Mouse (Mus musculus) ZHBTc4 (cell line): ENCODE measurements around the gene Ank.
A peak's percentile ranks its signal among the peaks of the same experiment; 100 is the strongest.

Experiments
- DNase-seq: peaks from one replicate; pipeline ENCODE4 v3.0.0-alpha.2; 2011; ENCODE audit warnings: low read depth, low spot score

Gene Ank

DNA sequence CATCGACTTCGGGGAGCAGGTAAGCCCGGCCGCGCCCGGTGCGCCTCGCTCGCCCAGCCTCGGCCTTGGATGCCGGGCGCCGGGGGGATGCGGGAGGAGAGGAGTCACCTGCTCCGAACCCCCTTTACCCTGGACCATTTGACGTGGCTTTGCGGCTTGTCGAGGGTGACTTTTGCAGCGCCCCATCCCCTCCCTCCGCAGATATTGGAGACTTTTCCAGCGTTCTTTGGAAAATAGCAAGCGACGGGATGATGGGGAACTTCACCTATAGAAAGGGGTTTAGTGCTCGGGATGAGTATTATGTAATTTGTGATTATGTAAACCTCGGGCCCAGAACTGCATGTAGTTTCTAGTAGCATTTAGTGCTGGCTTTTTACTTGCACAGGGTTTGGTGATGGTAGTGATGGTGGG, 609 bp downstream of the Ank start:
- no peak for DNase-seq

DNA sequence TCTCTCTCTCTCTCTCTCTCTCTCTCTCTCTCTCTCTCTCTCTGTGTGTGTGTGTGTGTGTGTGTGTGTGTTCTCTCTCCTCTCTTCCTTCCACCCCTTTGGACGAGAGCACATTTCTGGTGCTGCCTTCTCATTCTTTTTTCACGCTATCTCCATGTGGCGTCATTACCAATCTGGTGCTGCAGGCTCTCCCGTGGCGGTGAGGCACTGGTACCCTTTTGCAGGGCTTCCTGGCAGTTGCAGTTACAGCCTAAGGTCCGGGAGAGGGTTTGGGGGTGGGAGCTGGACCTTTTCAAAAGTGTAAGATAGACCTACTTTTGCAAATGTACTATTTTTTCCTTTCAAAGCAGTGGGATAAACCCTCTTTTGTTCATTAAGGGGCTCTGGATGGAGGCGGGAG, 1.2 kb downstream of the Ank start:
- DNase-seq = no peak

GRCm38 (mm10) chr15:27468822-27469488, 2.5 kb downstream of the Ank start:
- DNase-seq = no peak

DNA sequence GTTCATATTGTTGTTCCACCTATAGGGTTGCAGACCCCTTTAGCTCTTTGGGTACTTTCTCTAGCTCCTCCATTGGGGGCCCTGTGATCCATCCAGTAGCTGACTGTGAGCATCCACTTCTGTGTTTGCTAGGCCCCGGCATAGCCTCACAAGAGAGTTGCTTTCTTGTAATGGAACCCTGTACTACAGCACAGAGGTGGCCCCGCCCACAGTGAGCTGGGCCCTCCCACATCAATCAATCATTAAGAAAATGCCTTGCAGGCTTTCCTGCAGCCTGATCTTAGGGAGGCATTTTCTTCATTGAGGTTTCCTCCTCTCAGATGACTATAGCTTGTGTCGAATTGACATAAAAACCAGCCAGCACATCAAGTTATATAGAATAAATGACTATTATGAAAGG, 3.9 kb downstream of the Ank start:
- DNase-seq = peak; percentile 66

- no peak for DNase-seq
Observed at GRCm38 (mm10) chr15:27472315-27472714, 5.8 kb downstream of the Ank start.

GRCm38 (mm10) chr15:27475988-27476387, 9.5 kb downstream of the Ank start:
- no peak for DNase-seq

GRCm38 (mm10) chr15:27476671-27477070, 10.2 kb downstream of the Ank start:
- DNase-seq = peak; percentile 68

DNA sequence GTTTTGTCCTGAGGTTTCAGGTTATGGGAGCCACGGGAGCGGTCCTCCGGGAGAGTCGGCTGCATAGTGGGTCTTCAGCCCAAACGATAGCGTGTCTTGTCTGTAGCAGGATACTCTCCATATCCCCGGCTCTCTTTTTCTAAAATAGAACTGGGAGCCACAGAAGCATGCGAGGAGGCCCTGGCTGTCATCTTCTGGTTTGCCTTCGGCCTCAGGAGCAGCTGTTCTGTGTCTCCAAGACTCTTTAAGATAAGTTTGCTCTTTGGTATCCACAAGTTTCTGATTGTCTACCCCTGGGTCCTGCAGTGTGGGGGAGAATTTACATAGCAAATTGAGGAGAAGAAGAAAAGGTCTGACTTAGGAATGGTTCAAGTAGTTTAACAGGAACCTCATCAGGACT, 10.7 kb downstream of the Ank start:
- DNase-seq = no peak

GRCm38 (mm10) chr15:27477630-27478029, 11.2 kb downstream of the Ank start:
- no peak for DNase-seq

- no peak for DNase-seq
Observed at GRCm38 (mm10) chr15:27480333-27481015, 14.0 kb downstream of the Ank start.

GRCm38 (mm10) chr15:27481956-27482355, 15.5 kb downstream of the Ank start:
- DNase-seq = no peak

- DNase-seq = peak; percentile 38
Observed at GRCm38 (mm10) chr15:27483183-27483582, 16.7 kb downstream of the Ank start.

- DNase-seq = no peak
Observed at GRCm38 (mm10) chr15:27485567-27486278, 19.2 kb downstream of the Ank start.

GRCm38 (mm10) chr15:27486279-27486618, 19.8 kb downstream of the Ank start:
- no peak for DNase-seq

DNA sequence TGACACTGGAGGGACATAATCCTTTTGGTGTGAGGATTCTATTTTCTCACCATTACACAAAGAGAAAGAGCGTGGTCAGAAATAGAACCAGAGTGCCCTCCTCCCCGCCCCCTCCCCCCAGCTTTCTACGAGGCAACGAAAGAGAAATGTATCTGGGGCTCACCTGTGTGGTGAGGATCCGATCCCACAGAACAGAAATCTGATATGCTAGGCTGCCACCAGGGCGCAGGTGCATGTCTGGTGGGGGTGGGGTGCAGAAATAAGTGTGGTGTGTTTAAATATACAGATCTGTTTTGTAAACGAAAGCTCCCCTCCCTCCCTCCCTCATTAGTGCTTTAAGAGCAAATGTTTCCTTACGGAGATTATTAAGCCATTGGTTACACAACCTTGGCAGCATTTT, 20.6 kb downstream of the Ank start:
- DNase-seq = no peak

- peak; percentile 50 for DNase-seq
Observed at GRCm38 (mm10) chr15:27488042-27488441, 21.6 kb downstream of the Ank start.

DNA sequence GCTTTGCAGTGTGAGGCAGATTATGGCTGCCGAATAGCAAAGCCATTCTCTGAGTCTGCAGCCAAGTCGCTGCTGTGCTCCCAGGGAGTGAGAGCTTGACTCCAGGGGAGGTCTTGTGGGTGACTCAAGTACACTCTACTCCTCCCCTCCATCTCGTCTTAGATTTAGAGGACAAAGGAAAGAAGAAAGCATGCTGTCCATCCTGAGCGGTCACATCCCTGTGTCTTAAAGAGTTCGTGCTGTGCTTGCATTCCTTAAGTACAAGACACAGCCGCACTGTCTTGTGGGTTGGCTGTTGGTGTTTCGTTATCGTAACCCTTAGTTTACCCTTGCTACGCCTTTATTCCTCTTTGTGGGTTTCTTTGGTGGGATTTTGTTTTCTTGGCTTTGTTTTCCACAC, 24.2 kb downstream of the Ank start:
- DNase-seq = peak; percentile 67

DNA sequence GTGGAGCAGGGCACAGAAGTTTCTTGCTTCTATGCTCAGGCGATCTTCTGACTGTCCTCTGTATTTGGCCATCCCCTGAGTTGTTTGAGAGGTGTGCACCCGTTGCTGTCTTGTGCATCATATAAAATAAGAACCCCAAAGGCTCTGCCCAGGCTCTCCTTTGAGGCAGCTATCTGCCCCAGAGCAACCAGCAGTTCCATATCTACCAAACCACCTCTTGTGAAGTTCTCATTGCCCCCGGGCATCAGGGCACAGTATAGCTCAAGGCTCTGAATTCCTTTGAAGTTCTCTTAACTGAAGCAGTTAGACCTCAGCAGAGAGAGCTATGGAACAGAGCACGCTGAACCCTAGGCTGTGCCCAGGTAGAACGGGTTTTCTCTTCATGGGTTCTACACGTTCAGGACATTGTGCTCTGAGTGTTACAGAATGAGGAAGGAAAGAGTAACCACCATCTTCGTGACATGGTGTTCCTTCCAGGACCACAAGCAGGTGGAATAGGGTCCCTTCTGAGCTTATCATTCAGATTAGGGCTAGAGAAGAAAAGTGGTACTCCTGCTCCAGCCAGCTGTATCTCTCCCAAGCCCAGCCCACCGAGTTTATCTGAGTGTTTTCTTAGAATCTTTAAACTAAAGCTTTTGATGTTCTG, 25.1 kb downstream of the Ank start:
- DNase-seq = no peak

DNA sequence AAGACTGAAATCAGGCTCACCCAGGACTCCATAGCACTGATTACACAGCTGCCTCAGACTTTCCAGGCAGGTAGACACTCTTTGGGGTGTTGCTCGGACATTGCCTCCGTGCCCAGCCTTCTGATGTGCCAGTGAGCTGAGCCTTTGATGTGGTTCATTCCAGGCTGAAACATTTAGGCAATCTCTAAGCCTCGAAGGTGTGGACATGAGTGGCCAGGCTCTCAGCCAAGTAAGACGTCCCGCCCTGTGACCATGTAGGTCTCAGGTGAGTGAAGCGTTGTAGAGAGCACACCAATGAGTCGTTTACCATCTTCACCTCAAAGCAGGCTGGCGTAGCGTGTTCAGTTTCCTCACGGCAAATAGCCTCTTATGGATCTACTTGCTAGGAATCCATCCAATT, 25.7 kb downstream of the Ank start:
- DNase-seq = no peak

DNA sequence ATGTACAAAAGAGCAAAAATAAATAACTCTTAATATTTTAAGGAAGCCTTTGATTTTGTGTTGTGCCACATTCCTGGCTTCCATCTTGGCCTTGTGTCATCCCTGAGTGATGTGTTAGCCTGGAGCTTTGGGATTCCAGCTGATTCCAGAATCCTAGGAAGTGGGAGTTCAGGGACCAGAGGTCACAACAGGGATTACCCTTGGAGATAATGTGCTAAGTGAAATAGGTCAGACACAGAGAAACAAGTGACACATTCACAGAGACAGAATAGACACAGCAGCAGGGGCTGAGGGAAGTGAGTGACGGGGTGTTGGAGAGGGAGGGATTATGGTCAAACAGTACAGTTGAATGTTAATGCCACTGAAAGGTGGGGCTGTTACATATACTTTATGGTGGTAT, 26.3 kb downstream of the Ank start:
- DNase-seq = peak; percentile 16

DNA sequence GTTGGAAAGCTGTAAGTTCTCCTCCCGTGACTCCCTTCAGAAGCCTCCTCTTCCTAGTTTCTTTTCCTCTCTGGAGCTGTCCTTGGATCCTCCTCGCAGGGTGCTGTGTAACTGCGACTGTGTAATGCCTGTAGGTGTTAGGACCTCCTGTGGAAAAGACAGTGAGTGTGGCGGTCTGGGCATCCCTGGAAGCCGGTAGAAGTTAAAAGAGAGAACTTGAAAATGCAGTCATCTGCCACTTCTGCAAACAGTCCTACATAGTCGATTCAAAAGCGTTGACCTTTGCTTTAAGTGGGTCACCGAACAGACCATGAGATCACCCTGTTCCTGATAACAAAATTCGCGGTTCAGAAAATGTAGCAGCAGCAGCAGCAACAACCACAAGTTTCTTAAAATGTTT, 27.0 kb downstream of the Ank start:
- no peak for DNase-seq

DNA sequence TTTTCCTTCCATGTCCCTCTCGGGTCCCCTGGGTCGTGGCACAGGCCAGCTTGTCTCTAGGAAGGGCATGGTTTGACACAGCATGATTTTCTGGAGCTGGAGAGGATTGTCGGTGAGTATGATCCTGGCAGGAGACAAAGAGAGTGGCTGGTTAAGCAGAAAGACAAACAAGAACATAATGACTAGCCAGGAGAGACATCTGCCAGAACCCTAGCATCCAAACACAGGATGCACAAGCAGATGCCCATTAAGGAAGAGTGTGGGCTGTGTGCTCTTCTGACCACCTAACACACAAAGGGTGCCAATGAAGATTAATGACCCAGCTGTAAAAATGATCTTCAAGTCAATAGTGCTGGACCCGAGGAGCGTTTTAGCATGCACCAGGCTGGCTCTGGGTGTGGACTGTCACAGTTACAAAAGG, 29.5 kb downstream of the Ank start:
- DNase-seq = no peak
